Mouse (Mus musculus) midbrain, embryonic 14.5 days (tissue): ENCODE results near the gene Emsy. TPM values are rescaled to one million over a fixed set of nuclear protein-coding genes. Genes with fewer than 3 reads are reported as not detected.

Source experiments
- ATAC-seq: fragments of 200-750 bp; cut with Nextera tagmentation; 2 replicates; pipeline ENCODE4 v1.8.0; 2017; ENCODE audit warnings: moderate number of reproducible peaks, moderate library complexity; ENCODE audit not compliant: low FRiP score, low TSS enrichment
- DNase-seq: peaks from one replicate; pipeline ENCODE4 v3.0.0-alpha.2; 2015
- H3K27ac ChIP-seq: fragments of 300-500 bp; sonication (generic); replicated peaks from 2 replicates; pipeline ENCODE4 v1.5.1; 2014; ENCODE audit warnings: mild to moderate bottlenecking, low read depth, low read length, moderate library complexity
- H3K27me3 ChIP-seq: fragments of 300-500 bp; sonication (generic); 2 replicates; pipeline ENCODE4 v1.6.1; 2014; ENCODE audit warnings: low read length, control low read depth, mixed read lengths; ENCODE audit not compliant: control insufficient read depth, insufficient read depth
- H3K36me3 ChIP-seq: fragments of 300-500 bp; sonication (generic); 2 replicates; pipeline ENCODE4 v1.6.1; 2014; ENCODE audit warnings: low read length, control low read depth; ENCODE audit not compliant: control insufficient read depth, insufficient read depth
- H3K4me1 ChIP-seq: fragments of 300-500 bp; sonication (generic); 2 replicates; pipeline ENCODE4 v1.6.1; 2014; ENCODE audit warnings: mild to moderate bottlenecking, antibody characterized with exemption, low read length, control low read depth; ENCODE audit not compliant: control insufficient read depth, insufficient read depth
- H3K4me2 ChIP-seq: fragments of 300-500 bp; sonication (generic); 2 replicates; pipeline ENCODE4 v1.6.1; 2014; ENCODE audit warnings: mild to moderate bottlenecking, low read length, moderate library complexity
- H3K4me3 ChIP-seq: fragments of 300-500 bp; sonication (generic); replicated peaks from 2 replicates; pipeline ENCODE4 v1.5.1; 2014; ENCODE audit warnings: low read depth, low read length
- H3K9ac ChIP-seq: fragments of 300-500 bp; sonication (generic); replicated peaks from 2 replicates; pipeline ENCODE4 v1.6.1; 2014; ENCODE audit warnings: mild to moderate bottlenecking, low read length, moderate library complexity
- H3K9me3 ChIP-seq: fragments of 300-500 bp; sonication (generic); 2 replicates; pipeline ENCODE4 v1.6.1; 2016; ENCODE audit warnings: low read length, control low read depth, mixed read lengths; ENCODE audit not compliant: control insufficient read depth
- WGBS: fragments of 180-500 bp; shearing (Covaris S2); extraction: QIAGEN DNeasy Blood & Tissue Kit; methylation state at CpG from one replicate; pipeline ENCODE4 v1.1.7; 2014; 5-methylcytosine and 5-hydroxymethylcytosine counted together
- polyA plus RNA-seq: library from polyadenylated mRNA; unstranded; fragments of >200 nt; fragmentation: Nextera tagmentation; extraction: Ambion mirVana; gene quantifications from 2 replicates; pipeline ENCODE4 v1.2.1, GENCODE M21; 2014

Gene Emsy
- polyA plus RNA-seq, 1 experiment from 2014 or later = 67.7 TPM

GRCm38 (mm10) chr7:98694046-98694445 is 37.5 kb upstream of the Emsy start:
- 86% methylated on average over 5 of the region's 5 CpGs for WGBS
- Histone ChIP-seq H3K4me3 (no peak overlapping the region), H3K4me2 (no peak overlapping the region), H3K27me3 (no peaks in the 10 kb centered on the region), H3K4me1 (no peaks in the 10 kb centered on the region), H3K27ac (no peak overlapping the region), H3K9me3 (no peaks in the 10 kb centered on the region), H3K36me3 (no peaks in the 10 kb centered on the region), H3K9ac (no peak overlapping the region)
- no peak for ATAC-seq
- DNase-seq = no peak

GRCm38 (mm10) chr7:98692761-98693546 is 36.4 kb upstream of the Emsy start:
- 50% methylated on average over 24 of the region's 24 CpGs for WGBS
- Histone ChIP-seq H3K27me3 (no peaks in the 10 kb centered on the region), H3K36me3 (no peaks in the 10 kb centered on the region), H3K4me3 (no peak overlapping the region), H3K4me1 (no peaks in the 10 kb centered on the region), H3K4me2 (no peak overlapping the region), H3K27ac (no peak overlapping the region), H3K9ac (no peak overlapping the region), H3K9me3 (no peaks in the 10 kb centered on the region)
- DNase-seq = no peak
- ATAC-seq = no peak

- Histone ChIP-seq H3K36me3 (no peaks in the 10 kb centered on the region), H3K4me1 (no peaks in the 10 kb centered on the region), H3K9ac (no peak overlapping the region), H3K4me2 (no peak overlapping the region), H3K27me3 (no peaks in the 10 kb centered on the region), H3K27ac (no peak overlapping the region), H3K9me3 (no peaks in the 10 kb centered on the region), H3K4me3 (no peak overlapping the region)
- DNase-seq (no peak), ATAC-seq (no peak)
- WGBS = 15% methylated on average over 3 of the region's 3 CpGs
Measured at GRCm38 (mm10) chr7:98690831-98691230, 34.2 kb upstream of the Emsy start.

- WGBS = 91% methylated on average over 1 of the region's 1 CpGs
- Histone ChIP-seq H3K36me3 (no peaks in the 10 kb centered on the region), H3K4me3 (no peak overlapping the region), H3K27ac (no peak overlapping the region), H3K4me2 (no peak overlapping the region), H3K9me3 (no peaks in the 10 kb centered on the region), H3K4me1 (no peaks in the 10 kb centered on the region), H3K9ac (no peak overlapping the region), H3K27me3 (no peaks in the 10 kb centered on the region)
- ATAC-seq (no peak), DNase-seq (no peak)
Measured at GRCm38 (mm10) chr7:98690126-98690525, 33.5 kb upstream of the Emsy start.

GRCm38 (mm10) chr7:98685895-98686294 is 29.3 kb upstream of the Emsy start:
- no peak overlapping the region for H3K9ac ChIP-seq
- peak; percentile 43 for DNase-seq
- H3K4me2 ChIP-seq = no peak overlapping the region
- WGBS = 59% methylated on average over 13 of the region's 13 CpGs
- no peak overlapping the region for H3K27ac ChIP-seq
- no peaks in the 10 kb centered on the region for H3K9me3 ChIP-seq
- no peak overlapping the region for H3K4me3 ChIP-seq
- H3K27me3 ChIP-seq = no peaks in the 10 kb centered on the region
- no peak for ATAC-seq
- no peaks in the 10 kb centered on the region for H3K4me1 ChIP-seq
- H3K36me3 ChIP-seq = no peaks in the 10 kb centered on the region

- H3K9ac ChIP-seq = no peak overlapping the region
- no peak for ATAC-seq
- no peak overlapping the region for H3K4me3 ChIP-seq
- WGBS = 90% methylated on average over 10 of the region's 10 CpGs
- no peak for DNase-seq
- no peak overlapping the region for H3K27ac ChIP-seq
- no peaks in the 10 kb centered on the region for H3K36me3 ChIP-seq
- no peaks in the 10 kb centered on the region for H3K9me3 ChIP-seq
- no peaks in the 10 kb centered on the region for H3K4me1 ChIP-seq
- H3K27me3 ChIP-seq = no peaks in the 10 kb centered on the region
- no peak overlapping the region for H3K4me2 ChIP-seq
Measured at GRCm38 (mm10) chr7:98682821-98683220, 26.2 kb upstream of the Emsy start.

GRCm38 (mm10) chr7:98680691-98681090 is 24.1 kb upstream of the Emsy start:
- no peaks in the 10 kb centered on the region for H3K4me1 ChIP-seq
- no peak overlapping the region for H3K27ac ChIP-seq
- no peak for DNase-seq
- no peaks in the 10 kb centered on the region for H3K27me3 ChIP-seq
- no peaks in the 10 kb centered on the region for H3K9me3 ChIP-seq
- H3K4me3 ChIP-seq = no peak overlapping the region
- ATAC-seq = no peak
- 53% methylated on average over 2 of the region's 2 CpGs for WGBS
- H3K36me3 ChIP-seq = no peaks in the 10 kb centered on the region
- H3K4me2 ChIP-seq = no peak overlapping the region
- H3K9ac ChIP-seq = no peak overlapping the region

- ATAC-seq = no peak
- Histone ChIP-seq H3K9me3 (no peaks in the 10 kb centered on the region), H3K4me3 (no peak overlapping the region), H3K4me2 (no peak overlapping the region), H3K9ac (no peak overlapping the region), H3K27ac (no peak overlapping the region), H3K27me3 (no peaks in the 10 kb centered on the region), H3K36me3 (no peaks in the 10 kb centered on the region), H3K4me1 (no peaks in the 10 kb centered on the region)
- no peak for DNase-seq
- 84% methylated on average over 7 of the region's 7 CpGs for WGBS
Measured at GRCm38 (mm10) chr7:98678441-98678840, 21.9 kb upstream of the Emsy start.

- no peaks in the 10 kb centered on the region for H3K27me3 ChIP-seq
- H3K36me3 ChIP-seq = no peaks in the 10 kb centered on the region
- H3K9me3 ChIP-seq = no peaks in the 10 kb centered on the region
- H3K27ac ChIP-seq = no peak overlapping the region
- H3K4me1 ChIP-seq = no peaks in the 10 kb centered on the region
- no peak overlapping the region for H3K4me2 ChIP-seq
- no peak for ATAC-seq
- H3K4me3 ChIP-seq = no peak overlapping the region
- no peak for DNase-seq
- no peak overlapping the region for H3K9ac ChIP-seq
- WGBS = 86% methylated on average over 2 of the region's 2 CpGs
Measured at GRCm38 (mm10) chr7:98677511-98677910, 20.9 kb upstream of the Emsy start.
